Mouse (Mus musculus): Measurements from ENCODE around the gene Gramd1a.

- TF ChIP-seq POLR2A (IDR thresholded peaks at IDR 0.05; ENCODE audit: low read depth, low read length): no peak
- TF ChIP-seq CTCF (conservative IDR thresholded peaks at IDR 0.05; ENCODE audit: insufficient read depth, insufficient read length, low read depth, low read length): peak; percentile 80
These were observed 16.5 kb upstream of the Gramd1a start for GRCm38 (mm10) chr7:31172238-31172637.
